Mouse (Mus musculus) megakaryocyte, adult 5-6 weeks (primary cell): ENCODE results near the gene Tma7. TPM values are rescaled to one million over a fixed set of nuclear protein-coding genes. Genes with fewer than 3 reads are reported as not detected.

ENCODE experiments used
- ATAC-seq: 2 replicates; pipeline ENCODE4 v1.8.0; 2016; ENCODE audit warnings: mild to moderate bottlenecking, inconsistent platforms; ENCODE audit not compliant: poor library complexity, severe bottlenecking
- total RNA-seq, 2 experiments: library from RNA; stranded (forward) in 1 of 2; stranded (reverse) in 1 of 2; fragments of 153-499, 151-499 nt in 1 of 2; fragments of 221-1000, 200-1000 nt in 1 of 2; gene quantifications; 2 replicates each; pipeline versions ENCODE4 v1.2.3 to v1.2.4; 2015 to 2017

Tma7 gene
- total RNA-seq, 2 experiments from 2014 or later: 136 to 367 TPM

DNA sequence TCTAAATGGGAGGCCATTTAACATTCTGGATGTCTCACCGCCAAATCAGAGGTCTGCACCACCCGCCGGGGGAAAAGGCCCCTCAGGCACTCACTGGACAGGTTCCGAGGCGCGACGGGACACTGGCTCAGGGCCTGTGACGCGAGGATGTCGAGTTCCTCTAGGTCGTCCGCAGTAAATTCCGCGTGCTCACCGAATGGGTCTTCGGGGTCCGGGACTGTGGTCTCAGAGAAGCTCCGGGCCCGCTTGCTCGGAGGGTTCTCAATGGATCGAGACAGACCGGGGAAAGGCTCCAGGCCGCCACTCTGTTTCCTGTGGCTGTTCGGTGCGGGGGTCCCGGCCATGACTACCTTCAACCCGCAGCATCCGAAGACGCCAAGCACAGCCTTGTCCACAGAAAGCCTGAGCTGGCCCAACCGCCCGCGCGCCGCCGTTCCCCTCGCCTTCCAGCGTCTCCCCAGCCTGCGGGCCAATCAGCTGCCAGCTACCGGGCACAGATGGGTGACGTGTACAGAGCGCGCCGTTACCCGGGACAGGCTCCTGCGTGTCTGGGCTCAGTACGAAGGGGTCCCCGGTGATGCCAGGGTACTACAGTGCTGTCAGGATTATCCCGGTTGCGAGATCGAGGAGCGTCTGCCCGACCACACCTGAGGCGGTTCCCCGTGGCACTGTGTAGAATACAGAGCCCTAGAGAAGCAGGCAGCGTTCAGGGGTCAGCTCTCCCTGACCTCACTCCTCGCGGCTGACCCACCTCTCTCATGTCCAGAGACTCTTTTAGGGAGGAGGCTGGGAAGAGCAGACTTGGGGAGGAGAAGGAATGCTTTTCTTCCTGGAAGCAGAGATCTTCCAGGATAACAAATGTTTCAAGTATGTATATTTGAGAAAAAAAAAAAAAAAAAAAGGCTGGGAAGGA, 8.5 kb downstream of the Tma7 start, which contains the start of gene Atrip:
Atrip (minus strand) TSS at position 464 of the 913 bp plus-strand sequence.
- ATAC-seq: peak; percentile 100

DNA sequence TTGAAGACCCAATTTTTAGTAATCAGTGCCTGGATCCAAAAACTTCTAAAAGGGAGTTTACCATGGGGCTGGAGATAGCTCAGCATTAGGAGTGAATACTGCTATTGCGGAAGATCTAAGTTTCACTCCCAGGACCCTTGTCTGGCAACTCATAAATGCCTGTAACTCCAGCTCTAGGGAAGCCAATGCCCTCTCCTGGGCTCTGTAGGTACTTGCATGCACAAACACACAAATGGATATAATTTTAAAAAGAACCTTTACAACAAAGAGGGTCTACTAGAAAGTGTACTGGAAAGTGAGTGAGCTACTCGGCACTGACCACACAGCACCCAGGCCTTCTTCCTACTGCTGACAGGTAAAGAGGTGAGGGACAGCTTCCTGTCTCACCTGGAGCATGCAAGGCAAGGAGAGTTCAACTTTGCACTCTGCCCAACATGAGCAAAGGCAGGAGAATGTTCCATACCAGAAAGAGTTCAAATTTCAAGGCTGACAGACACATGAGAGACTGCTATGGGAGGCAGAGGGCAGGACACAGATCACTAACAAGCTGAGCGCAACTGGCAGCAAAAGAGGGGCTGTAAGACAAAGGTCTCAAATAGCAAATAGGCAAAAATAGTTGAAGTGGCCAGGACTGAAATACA, 14.2 kb downstream of the Tma7 start:
- no peak for ATAC-seq

DNA sequence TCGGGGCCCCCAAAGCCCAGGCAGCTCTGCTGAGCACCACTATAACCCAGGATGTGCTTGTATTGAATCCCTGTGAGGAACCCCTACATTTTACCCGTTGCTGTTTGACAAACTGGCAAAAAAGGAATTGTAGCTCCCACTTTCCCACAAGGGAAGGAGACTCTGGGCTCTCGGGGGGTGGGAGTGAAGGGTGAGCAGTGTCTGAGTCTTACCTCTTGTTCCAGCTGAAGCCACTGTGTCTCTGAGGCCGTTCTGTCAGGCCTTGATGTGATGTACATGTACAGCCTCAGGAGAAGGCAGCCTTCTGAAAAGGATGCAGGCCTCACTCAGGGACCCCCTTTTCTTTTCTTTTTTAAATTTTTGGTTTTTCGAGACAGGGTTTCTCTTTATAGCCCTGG, 21.5 kb downstream of the Tma7 start:
- no peak for ATAC-seq

DNA sequence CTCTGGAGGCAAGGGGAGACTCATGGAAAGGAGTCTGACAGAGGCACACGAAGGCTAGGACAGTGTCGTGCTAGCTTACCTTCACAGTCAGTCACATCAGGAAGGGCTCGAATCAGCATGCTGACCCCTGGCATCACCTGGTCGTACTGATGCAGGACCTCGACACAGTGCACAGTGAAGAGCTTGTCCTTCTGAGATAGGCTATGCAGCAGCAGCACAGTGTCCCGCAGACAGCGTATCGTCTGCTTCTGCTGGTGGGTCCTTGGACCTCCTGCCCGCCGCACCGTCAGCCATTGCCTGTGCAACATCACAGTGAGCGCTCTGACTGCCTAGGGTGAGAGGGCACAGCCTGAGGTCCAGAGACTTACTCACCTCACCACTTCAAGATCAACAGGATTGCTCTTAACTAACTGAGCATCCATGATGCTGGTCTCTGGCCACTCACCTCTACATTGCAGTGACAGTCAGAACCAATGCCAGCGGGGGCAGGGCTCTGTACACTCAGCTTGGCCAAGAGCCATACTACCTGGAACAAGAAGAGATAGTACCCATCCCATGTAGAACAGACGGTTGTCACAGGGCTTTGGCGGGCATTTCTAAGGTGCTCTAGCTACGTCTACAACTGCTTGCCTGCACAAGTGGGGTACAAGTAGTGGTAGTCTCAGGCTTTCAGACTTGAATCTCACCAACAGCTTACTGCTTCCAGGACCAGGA, 22.0 kb downstream of the Tma7 start:
- ATAC-seq: no peak

DNA sequence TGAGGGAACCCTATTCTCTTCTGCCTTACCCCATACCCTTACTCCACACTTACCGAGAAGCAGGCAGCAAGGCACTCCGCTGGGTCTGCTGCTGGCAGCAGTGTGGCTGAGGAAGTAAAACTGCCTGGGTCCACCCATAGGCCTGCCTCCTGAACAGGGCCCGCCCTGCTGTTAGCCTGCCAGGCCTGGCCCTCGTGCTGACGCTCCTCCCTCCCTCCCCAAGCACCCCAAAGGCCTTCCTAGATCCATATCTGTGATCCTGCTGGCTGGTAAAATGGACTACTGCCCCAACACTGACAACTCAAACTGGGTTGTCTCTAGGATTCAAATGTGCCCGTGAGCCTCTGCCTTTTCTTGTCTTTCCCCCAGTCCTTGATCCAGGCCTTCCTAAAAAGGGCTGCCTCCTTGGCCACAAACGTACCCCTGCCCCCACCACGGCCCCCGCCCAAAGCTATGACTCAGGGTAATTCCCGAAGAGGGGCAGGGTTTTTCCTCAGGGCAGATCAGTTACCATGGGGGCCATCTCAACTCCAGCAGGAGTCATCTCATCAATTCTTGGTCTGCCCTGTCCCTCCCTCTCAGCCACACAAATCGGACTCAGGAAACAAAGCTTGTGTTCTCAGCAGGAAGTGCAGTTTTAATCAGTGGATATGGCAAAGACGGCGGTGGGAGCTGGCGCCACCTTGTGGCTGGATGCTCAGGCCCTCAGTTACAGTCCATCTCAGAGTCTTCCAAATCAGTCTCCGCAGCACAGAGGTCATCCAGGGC, 23.1 kb downstream of the Tma7 start, which contains the start of gene Trex1:
Trex1 (minus strand) TSS at position 599 of the 768 bp plus-strand sequence.
- ATAC-seq: peak; percentile 74

DNA sequence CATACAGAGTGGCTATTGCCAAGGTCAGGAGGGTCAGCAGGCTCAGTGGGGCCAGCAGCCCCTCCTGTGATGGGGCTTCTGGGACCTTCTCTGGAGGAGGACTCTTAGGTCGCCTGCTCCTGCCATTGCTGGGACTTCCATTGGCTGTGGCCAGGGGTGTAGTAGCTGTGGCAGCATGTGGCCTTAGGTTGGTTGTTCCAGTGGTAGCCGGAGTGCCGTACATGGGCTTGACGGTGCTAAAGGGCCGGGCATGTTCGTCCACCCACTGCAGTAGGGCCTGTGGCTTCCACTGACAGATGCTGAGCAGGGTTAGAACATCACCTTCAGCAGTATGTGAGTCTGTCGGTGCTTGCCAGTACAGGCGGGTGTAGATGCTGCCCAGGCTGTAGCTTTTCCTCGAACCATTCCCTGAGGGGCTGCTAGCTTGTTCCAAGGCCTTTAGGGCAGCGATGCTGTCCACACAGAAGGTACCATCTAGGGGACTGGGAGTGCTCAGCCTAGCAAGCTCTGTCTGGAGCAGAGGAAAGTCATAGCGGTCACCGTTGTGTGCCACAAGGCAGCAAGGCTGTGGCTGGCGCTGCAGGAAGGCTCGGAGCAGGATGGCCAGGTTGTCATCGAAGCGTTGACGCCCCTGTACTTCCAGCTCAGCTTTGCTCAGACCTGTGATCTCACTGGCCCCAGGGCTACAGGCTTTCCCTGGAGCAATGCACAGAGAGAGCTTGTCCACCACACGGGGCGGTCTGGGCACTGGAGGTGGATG, 24.2 kb downstream of the Tma7 start:
- no peak for ATAC-seq

DNA sequence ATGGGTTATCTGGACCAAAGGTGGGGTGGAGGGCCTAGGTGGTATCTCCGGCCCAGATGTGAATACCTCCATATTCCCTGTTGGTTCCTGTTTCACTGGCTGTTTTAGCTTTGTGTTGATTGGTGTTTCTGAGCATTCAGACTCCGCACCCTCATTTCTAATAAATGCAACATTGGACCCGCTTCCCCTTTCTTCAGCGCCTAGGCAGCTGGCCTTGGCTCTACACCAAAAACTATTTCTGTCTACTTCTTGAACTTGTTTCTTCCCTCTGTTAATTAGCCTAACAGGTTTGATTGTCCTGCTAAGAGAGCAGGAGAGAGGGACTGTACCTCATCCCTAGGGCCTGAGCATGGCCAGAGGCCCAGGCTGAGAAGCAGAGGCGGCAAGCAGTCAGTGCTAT, 24.8 kb downstream of the Tma7 start:
- peak; percentile 29 for ATAC-seq

DNA sequence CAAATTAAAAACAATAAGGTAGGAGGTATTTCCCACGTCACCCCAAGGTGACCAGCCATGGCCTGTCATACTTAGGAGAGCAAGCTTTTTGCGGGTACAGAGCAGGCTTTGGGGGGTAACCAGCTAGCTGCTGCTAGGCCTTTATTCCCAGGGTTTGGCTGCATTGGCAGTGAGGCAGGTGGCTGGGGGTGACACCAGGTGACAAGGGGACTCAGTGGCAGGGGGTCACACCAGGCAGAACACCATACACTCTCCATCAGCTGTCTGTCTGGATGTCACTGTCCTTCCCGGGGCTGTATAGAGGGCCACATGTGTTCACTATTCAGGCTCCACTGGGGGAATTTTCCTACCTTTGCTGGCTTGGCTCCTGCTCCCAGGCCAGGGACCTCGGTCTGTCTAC, 25.5 kb downstream of the Tma7 start:
- ATAC-seq: no peak

DNA sequence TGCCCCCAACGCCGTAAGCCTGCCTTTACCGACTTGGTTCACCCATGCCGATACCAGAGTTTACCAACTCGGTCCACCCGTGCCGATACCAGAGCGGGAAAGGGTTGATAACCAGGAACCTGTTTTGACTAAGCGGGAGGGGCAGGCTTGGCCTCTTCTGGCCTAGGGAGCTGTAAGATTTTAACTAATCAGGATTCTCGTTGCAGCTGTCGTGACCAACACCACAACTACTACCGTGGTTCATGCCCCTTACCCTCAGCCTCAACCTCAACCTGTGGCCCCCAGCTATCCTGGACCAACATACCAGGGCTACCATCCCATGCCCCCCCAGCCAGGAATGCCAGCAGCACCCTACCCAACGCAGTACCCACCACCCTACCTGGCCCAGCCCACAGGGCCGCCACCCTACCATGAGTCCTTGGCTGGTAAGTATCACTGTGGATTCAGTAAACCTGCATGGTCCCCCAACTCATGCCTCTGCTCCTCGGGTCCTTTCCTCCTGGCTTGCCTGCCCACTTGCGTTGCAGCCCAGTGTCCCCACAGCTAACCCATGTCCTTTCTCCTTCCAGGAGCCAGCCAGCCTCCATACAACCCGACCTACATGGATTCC, 26.2 kb downstream of the Tma7 start:
- no peak for ATAC-seq

DNA sequence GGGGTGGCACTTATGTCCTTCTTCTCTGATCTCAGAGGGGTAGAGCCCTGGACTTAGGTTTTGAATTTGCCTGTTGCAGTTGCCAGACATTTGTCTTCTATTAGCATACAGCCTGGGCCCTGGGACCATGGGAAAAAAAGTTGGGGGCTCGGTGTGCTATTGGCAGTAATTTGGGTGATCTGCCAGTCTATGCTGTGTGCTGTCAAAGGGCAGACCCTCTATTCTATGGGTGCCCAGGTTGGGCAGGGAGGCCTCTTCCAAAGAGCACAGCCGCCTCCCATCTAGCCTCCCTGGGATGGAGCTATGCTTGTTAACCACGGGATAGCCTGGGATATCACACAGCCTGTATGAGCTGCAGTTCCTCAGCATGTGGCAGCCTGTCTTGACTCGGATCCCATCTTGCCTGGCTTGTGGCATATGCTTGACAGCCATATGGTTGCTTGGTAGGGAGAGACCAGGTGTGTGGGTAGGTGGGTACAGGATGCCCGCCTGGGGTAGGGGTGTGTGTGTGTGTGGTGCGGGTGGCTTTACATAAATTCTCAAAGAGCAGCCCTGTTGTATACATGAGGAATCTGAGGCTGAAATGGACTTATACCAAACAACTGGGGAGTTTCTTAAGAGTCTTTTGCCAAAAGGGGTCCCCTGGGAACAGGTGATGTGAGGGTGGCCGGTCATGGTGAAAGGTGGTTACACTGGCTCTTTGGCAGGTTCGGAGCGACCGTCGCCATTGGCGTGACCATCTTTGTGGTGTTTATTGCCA, 26.9 kb downstream of the Tma7 start:
- no peak for ATAC-seq

DNA sequence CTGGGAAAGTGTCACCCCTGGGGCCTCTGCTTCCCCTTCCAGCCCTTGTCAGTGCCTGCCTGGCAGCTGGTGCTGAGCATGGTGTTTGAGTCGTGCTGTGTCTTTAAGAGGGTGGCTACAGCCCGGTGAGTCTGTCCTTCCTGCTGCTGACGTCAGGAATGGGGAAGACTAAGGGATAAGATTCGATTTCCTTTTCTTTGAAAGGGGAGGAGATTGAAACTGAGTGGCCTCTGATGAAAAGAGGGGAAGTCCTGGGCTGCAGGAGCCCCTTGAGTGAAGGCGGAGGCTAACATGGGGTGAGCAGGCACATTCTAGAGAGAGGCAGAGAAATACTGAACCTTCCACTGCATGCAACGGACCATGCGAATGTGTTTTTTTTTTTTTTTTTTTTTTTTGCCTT, 27.7 kb downstream of the Tma7 start:
- peak; percentile 47 for ATAC-seq

DNA sequence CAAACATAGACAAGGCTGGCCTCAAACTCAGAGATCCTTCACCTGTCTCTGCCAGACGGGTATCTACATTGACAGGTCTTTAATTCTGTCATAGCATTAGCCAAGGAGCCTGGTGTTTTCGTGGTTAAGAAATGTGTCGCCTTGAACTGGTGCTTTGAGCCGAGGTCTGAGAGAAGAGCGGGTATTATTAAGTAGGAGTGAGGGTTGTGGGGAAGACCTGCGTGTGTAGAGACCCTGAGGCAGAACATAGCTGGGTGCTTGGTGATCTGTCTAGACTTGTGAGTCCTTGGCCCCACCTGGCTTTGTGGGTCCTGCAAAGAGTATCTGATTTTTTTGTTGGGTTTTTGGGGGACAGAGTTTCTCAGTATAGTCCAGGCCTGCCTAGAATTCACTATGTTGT, 28.5 kb downstream of the Tma7 start:
- no peak for ATAC-seq

DNA sequence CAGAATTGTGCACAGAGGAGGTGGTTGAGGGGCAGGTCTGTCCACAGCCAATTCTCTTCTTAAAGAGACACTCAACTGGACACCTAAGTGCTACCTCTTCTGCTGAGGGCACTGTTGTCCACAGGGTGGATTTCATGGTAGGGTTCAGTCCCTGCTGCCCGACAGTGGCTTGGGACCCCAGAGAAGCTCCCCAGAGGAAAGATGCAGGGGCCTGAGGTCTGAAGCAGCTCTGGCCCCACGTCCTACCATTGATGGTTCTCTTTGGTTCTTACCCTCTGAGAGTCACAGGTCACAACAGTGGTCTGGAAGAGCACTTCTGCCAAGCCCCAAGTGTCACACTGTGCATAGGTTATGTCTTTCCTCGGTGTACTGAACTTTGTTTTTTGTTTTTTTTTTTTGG, 29.0 kb downstream of the Tma7 start:
- no peak for ATAC-seq

DNA sequence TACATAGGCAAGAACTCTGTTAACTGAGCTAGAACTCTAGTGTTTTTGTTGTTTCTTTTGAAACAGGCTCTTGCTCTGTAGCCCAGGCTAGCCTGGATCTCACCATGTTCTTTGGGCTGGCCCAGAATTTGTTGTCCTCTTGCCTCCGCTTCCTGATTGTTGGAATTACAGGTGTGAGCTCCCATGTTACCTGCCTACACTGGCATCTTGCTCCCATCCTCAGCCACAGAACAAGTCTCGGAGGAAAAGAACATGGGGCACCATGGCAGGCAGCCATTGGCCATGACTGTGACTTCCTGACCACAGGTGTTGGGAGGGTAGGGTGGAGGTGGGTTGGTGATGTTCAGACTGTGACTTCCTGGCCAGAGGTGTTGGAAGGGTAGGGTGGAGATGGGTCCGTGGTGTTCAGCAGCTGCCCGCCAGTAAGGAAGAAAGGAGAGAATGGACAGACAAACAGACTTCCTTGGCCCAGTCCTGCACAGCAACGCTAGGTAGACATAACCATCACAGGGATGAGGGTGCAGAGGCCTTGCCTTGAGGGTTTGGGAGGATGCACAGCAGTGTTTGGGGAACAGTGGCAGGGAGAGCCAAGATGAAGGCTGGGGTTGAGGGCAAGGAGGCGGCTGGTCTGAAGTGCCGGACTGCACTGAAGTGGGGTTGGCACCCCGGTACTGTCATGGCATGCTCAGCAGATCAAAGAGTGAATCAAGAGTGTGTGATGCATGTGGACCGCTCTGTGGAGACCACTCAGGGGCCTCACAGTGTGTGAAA, 29.7 kb downstream of the Tma7 start:
- no peak for ATAC-seq

DNA sequence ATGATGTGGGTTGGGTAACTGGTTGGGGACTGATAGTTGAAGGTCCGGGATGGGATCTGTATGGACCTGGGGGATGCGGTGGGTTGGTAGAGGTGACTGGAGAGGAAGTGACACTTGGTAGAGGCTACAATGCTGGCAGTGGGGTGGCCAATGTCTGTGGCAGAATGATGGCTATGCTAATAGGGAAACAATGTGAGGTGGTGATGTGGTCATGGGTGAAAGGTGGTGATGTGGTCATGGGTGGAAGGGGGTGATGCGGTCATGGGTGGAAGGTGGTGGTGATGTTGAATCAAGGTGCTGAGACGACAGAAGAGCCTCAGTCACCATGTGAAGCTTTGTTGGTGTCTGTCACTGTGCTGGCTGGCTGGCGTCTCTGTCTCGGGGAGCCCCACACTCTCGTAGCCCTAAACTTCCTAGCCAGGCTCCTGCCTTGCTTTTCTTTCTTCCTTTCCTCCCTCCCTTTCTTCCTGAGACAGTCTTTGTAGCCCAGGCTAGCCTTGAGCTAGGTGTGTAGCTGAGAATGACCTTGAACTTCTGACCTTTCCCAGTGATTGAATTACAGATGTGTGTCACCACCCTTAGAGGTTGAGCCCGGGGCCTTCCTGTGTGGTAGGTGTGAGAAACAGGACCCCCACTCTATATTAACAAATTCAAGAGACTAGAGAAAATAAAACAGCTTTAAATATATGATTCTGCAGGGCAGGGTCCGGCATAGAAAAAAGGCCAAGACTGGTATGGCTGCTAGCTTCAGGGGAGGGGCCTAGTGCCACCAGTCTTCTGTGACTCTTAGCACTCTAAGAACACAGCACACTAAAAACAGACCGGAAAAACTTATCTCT, 30.5 kb downstream of the Tma7 start:
- peak; percentile 32 for ATAC-seq

DNA sequence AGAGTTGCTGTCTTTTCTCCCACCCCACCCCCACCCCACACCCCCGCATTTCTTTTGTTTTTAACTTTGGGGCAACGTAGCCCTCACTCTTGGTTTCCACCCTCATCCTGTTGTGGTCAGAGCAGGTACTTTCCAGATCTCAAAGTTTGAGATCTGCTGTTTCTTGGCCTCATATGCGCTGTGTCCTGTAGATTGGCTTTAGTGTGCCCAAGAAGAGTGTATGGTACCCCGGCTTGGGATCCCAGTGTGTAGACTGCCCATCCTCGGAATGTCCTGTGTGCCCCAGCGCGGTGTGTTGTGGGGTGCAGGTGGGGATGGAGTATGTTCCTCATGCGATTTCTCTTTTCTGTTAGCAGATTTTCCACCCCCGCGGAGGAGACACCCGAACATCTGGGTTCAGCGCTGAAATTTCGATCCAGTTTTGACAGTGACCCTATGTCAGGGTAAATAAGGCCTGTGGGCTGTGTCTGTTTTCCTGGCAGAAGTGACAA, 31.3 kb downstream of the Tma7 start:
- no peak for ATAC-seq

DNA sequence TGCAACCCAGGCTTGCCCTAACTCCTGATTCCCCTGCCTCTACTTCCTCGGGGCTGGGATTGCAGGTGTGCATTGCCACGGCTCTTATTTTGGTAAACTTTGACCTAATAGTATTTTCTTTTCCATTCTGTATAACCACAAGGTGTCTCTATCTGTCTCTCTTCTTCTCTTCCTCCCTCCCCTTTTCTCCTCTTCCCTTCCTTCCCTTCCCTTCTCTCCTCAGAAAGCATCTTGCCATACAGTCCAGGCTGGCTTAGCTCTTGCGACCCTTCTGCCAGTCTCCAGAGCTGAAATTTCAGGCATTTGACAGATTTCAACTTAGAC, 31.8 kb downstream of the Tma7 start:
- no peak for ATAC-seq
